Mouse (Mus musculus) liver, adult 2 months (tissue): ENCODE data around the gene Thada.

Experiments
- CTCF ChIP-seq: fragments of 200-500 bp; IDR thresholded peaks from 2 replicates; pipeline ENCODE4 v1.5.1; 2011; ENCODE audit warnings: low read depth, low read length, control low read depth
- POLR2A ChIP-seq: fragments of 200-500 bp; IDR thresholded peaks from 2 replicates; pipeline ENCODE4 v1.6.1; 2011; ENCODE audit warnings: low read length, control low read depth; ENCODE audit not compliant: insufficient read depth; ENCODE audit errors: extremely low read depth

DNA sequence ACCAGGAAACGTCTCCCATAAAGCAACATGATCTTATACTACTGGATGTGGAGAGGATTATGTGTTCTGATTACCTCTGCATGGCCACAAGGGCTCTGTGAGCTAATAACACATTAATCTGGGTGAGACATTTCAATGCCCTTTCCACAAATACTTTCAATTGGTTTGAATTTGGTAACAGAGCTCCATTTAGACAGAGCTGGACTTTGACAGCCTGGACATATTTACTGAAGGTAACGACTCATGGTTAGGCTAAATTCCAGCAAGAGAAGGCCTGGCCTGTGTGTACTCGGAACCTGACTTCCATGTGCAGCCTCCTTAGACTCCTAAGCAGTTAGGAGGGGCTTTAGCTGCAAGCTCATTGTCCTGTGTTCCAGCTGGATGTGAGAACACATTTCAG is 214.6 kb downstream of the Thada start:
- TF ChIP-seq POLR2A, result no peak
- 0 out of 2 replicates have a peak, but pooled peaks have one; percentile 6 for TF ChIP-seq CTCF
